Mouse (Mus musculus) lung, postnatal 0 days (tissue): ENCODE results near the gene Hist1h3g.

Source experiments
- CTCF ChIP-seq: IDR thresholded peaks from 2 replicates; pipeline ENCODE4 v1.5.1; 2016; ENCODE audit warnings: antibody characterized with exemption, mild to moderate bottlenecking
- EP300 ChIP-seq: IDR thresholded peaks from 2 replicates; pipeline ENCODE4 v1.6.1; 2016; ENCODE audit warnings: antibody characterized with exemption, mild to moderate bottlenecking, control low read depth

DNA sequence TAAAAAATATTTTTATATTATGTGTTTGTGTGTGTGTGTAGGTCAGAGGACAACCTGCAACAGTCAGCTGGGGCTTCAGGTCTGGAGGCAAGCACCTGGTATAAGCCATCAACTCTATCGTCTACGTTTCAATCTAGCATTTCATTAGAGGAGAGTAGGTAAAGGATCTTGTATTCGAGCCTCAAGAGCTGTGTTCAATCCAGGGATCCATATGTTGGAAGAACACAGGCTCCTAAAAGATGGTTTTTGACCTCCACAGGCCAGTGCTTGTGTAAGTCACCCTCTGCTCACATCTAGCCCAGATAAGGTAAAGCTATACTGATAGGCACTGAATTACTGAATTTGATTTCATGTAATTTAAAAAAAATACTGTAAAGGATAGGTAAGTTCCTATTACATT is 21.7 kb downstream of the Hist1h3g start:
- TF ChIP-seq EP300 (no peak), CTCF (no peak)
